Mouse (Mus musculus): ENCODE data around the gene Pcdh9. TPM values are rescaled to one million over a fixed set of nuclear protein-coding genes. Genes with fewer than 3 reads are reported as not detected.

The Pcdh9 gene
- total and polyA plus RNA-seq, 3 experiments, result 0.70 to 1.8 (median 1.2) TPM

DNA sequence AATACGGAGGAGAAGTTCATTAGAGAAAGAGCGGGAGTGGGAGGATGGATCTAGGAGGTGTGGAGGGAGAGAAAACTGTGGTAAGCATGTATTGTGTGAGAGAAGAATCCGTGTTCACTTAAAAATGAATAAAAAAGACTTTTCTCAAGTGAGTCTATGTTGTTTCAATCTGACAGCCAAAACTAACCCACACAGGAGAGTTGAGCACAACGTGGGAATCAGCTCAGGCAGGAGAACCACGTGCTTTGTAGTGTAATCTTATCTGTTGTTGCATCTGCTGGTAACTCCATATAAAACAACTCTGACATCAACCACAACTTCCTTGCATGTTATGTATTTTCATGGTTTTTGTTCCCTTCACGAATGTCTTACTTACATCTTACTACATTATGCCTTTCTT is 58.0 kb downstream of the Pcdh9 start:
- intact Hi-C loops (cut with DNase I), result no loop called here
- no peaks in the 10 kb centered on the region for H3K79me2 ChIP-seq (replicated peaks; ENCODE audit: control insufficient read depth, insufficient read depth, low read length)
- TF ChIP-seq CTCF (IDR thresholded peaks at IDR 0.05) (no peak), POLR2A (IDR thresholded peaks at IDR 0.05; ENCODE audit: insufficient read depth, low read depth, low read length) (no peak), EP300 (IDR thresholded peaks at IDR 0.05; ENCODE audit: insufficient read depth, low read depth, low read length) (no peak)
- H3K36me3 ChIP-seq (ENCODE audit: control insufficient read depth, insufficient read depth, low read length), result no peaks in the 10 kb centered on the region
- 67% methylated on average over 6 of the region's 6 CpGs for WGBS
- H3K27me3 ChIP-seq (ENCODE audit: control insufficient read depth, insufficient read depth, low read length), result no peaks in the 10 kb centered on the region
- no peak overlapping the region for H3K4me3 ChIP-seq
- H3K4me1 ChIP-seq (ENCODE audit: control insufficient read depth, insufficient read depth, low read length), result no peaks in the 10 kb centered on the region
- no peak overlapping the region for H3K27ac ChIP-seq
- DNase-seq, result no peak
- H3K9ac ChIP-seq (ENCODE audit: low read depth, low read length), result no peak overlapping the region

DNA sequence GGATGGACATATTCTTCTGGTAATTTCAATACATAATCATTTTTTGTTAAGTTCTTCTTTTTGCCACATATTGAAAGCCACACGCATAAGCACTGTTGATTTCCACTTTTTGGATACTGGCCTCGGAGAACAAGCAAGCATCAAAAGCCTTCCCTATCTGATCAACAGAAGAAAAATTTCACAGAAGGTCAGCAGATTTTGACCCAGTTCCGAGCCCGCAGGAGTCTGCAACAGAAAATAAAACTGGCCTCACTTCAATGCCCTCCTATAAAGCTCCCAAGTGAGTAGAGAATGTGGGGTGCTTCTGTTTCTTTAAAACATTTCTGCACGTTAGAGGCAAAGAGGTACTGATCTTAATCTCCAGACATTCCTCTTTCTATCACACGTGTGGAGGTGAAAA is 63.3 kb downstream of the Pcdh9 start:
- 55% methylated on average over 6 of the region's 6 CpGs for WGBS
- no peak overlapping the region for H3K4me3 ChIP-seq
- H3K27me3 ChIP-seq (ENCODE audit: control insufficient read depth, insufficient read depth, low read length), result no peaks in the 10 kb centered on the region
- no peak overlapping the region for H3K27ac ChIP-seq
- H3K36me3 ChIP-seq (ENCODE audit: control insufficient read depth, insufficient read depth, low read length), result no peaks in the 10 kb centered on the region
- no peak overlapping the region for H3K9ac ChIP-seq (ENCODE audit: low read depth, low read length)
- TF ChIP-seq POLR2A (IDR thresholded peaks at IDR 0.05; ENCODE audit: insufficient read depth, low read depth, low read length) (no peak), CTCF (IDR thresholded peaks at IDR 0.05) (no peak), EP300 (IDR thresholded peaks at IDR 0.05; ENCODE audit: insufficient read depth, low read depth, low read length) (no peak)
- intact Hi-C loops (cut with DNase I), result no loop called here
- H3K79me2 ChIP-seq (replicated peaks; ENCODE audit: control insufficient read depth, insufficient read depth, low read length), result no peaks in the 10 kb centered on the region
- DNase-seq, result no peak
- H3K4me1 ChIP-seq (ENCODE audit: control insufficient read depth, insufficient read depth, low read length), result no peaks in the 10 kb centered on the region

DNA sequence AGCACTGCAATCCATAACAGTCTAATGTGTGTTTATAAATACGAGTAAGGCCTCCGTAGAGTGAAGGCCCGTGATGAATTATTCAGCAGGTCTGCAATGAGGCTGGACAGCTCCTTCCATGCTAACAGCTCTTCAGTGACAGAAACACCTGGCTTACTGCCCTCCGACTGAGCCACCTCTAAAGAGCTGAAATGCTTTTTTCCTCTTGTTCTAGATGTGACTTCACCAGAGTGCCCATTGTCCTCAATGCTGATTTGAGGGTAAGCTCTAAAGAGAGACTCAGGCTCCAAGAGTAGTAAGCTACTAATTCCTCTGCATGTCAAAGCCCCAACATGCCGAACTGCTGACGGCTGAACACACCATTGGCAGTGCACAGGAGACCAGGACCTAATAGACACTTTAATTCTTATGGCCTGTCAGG is 64.4 kb downstream of the Pcdh9 start:
- Histone ChIP-seq H3K4me3 (no peak overlapping the region), H3K27ac (no peak overlapping the region), H3K27me3 (ENCODE audit: control insufficient read depth, insufficient read depth, low read length) (no peaks in the 10 kb centered on the region), H3K4me1 (ENCODE audit: control insufficient read depth, insufficient read depth, low read length) (no peaks in the 10 kb centered on the region), H3K36me3 (ENCODE audit: control insufficient read depth, insufficient read depth, low read length) (no peaks in the 10 kb centered on the region), H3K9ac (ENCODE audit: low read depth, low read length) (no peak overlapping the region), H3K79me2 (replicated peaks; ENCODE audit: control insufficient read depth, insufficient read depth, low read length) (no peaks in the 10 kb centered on the region)
- intact Hi-C loops (cut with DNase I), result no loop called here
- no peak for TF ChIP-seq EP300 (IDR thresholded peaks at IDR 0.05; ENCODE audit: insufficient read depth, low read depth, low read length)
- TF ChIP-seq POLR2A (IDR thresholded peaks at IDR 0.05; ENCODE audit: insufficient read depth, low read depth, low read length), result no peak
- no peak for TF ChIP-seq CTCF (IDR thresholded peaks at IDR 0.05)
- 68% methylated on average over 6 of the region's 6 CpGs for WGBS
- DNase-seq, result no peak

DNA sequence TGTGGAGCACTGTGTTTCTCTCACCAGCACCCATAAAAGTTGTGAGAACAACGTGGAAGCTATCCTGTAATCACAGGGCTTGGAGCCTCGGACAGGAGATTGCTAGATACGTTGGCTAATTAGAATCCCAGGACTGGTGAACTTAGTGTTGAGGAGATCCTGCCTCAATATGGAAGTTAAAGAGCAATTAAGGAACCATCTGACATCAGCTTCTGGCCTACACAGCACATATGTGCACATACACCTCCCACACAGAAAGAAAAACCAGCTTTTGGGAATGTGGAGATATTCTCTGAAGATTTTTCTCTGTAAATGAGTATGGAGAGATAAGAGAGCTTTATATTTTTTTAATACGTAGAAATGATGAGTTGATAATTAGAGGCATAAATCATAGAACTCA is 71.6 kb downstream of the Pcdh9 start:
- WGBS, result 75% methylated on average over 4 of the region's 4 CpGs
- H3K9ac ChIP-seq (ENCODE audit: low read depth, low read length), result no peak overlapping the region
- no peaks in the 10 kb centered on the region for H3K27me3 ChIP-seq (ENCODE audit: control insufficient read depth, insufficient read depth, low read length)
- H3K36me3 ChIP-seq (ENCODE audit: control insufficient read depth, insufficient read depth, low read length), result no peaks in the 10 kb centered on the region
- H3K4me3 ChIP-seq, result no peak overlapping the region
- no peak for TF ChIP-seq CTCF (IDR thresholded peaks at IDR 0.05)
- TF ChIP-seq EP300 (IDR thresholded peaks at IDR 0.05; ENCODE audit: insufficient read depth, low read depth, low read length), result no peak
- no peak for TF ChIP-seq POLR2A (IDR thresholded peaks at IDR 0.05; ENCODE audit: insufficient read depth, low read depth, low read length)
- intact Hi-C loops (cut with DNase I), result no loop called here
- no peaks in the 10 kb centered on the region for H3K4me1 ChIP-seq (ENCODE audit: control insufficient read depth, insufficient read depth, low read length)
- H3K27ac ChIP-seq, result no peak overlapping the region
- H3K79me2 ChIP-seq (replicated peaks; ENCODE audit: control insufficient read depth, insufficient read depth, low read length), result no peaks in the 10 kb centered on the region
- no peak for DNase-seq

DNA sequence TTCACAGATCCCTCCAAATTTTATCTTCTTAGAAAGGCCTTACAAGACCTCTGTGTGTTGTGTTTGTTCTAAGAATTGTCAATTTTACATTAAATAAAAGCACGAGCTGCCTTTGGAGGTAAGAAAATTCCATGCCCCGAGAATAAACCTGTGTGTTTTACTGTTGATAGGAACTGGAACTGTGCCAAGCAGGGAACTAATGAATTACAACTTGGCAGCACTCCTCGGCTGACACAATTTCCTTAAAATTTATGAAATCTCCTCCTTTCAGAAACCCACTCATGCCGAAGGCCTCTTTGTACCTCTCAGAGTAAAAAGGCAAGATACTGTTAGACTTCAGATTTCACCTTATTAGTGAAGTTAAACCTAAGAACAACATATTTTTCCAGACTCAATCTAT is 72.9 kb downstream of the Pcdh9 start:
- 20% methylated on average over 4 of the region's 4 CpGs for WGBS
- H3K4me1 ChIP-seq (ENCODE audit: control insufficient read depth, insufficient read depth, low read length), result no peaks in the 10 kb centered on the region
- H3K79me2 ChIP-seq (replicated peaks; ENCODE audit: control insufficient read depth, insufficient read depth, low read length), result no peaks in the 10 kb centered on the region
- no peaks in the 10 kb centered on the region for H3K27me3 ChIP-seq (ENCODE audit: control insufficient read depth, insufficient read depth, low read length)
- H3K36me3 ChIP-seq (ENCODE audit: control insufficient read depth, insufficient read depth, low read length), result no peaks in the 10 kb centered on the region
- TF ChIP-seq CTCF (IDR thresholded peaks at IDR 0.05), result no peak
- no peak for TF ChIP-seq POLR2A (IDR thresholded peaks at IDR 0.05; ENCODE audit: insufficient read depth, low read depth, low read length)
- TF ChIP-seq EP300 (IDR thresholded peaks at IDR 0.05; ENCODE audit: insufficient read depth, low read depth, low read length), result no peak
- H3K4me3 ChIP-seq, result no peak overlapping the region
- DNase-seq, result no peak
- H3K9ac ChIP-seq (ENCODE audit: low read depth, low read length), result no peak overlapping the region
- intact Hi-C loops (cut with DNase I), result no loop called here
- no peak overlapping the region for H3K27ac ChIP-seq

DNA sequence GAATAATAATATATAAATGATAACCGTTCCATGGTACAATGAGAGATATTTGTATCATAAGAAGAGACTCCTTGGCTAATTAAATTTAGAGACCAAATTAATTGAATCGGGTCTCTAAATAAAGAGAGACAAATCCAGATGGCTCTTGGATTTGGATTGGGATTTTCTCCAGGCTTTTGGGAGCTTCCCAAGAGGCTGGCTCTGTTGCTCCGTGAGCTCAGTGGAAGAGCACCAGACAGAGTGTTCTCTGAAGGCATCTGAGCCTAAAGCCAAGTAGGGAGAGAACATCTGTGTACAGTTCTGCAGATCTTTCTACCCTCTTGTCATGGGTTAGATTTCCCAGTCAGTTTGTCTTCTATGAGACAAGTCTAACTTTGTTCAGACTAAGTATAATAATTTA is 95.9 kb downstream of the Pcdh9 start:
- intact Hi-C loops (cut with DNase I), result no loop called here
- TF ChIP-seq EP300 (IDR thresholded peaks at IDR 0.05; ENCODE audit: insufficient read depth, low read depth, low read length), result no peak
- TF ChIP-seq CTCF (IDR thresholded peaks at IDR 0.05), result no peak
- Histone ChIP-seq H3K4me3 (no peak overlapping the region), H3K36me3 (ENCODE audit: control insufficient read depth, insufficient read depth, low read length) (no peaks in the 10 kb centered on the region), H3K9ac (ENCODE audit: low read depth, low read length) (no peak overlapping the region), H3K79me2 (replicated peaks; ENCODE audit: control insufficient read depth, insufficient read depth, low read length) (no peaks in the 10 kb centered on the region), H3K27ac (no peak overlapping the region), H3K4me1 (ENCODE audit: control insufficient read depth, insufficient read depth, low read length) (no peaks in the 10 kb centered on the region), H3K27me3 (ENCODE audit: control insufficient read depth, insufficient read depth, low read length) (no peaks in the 10 kb centered on the region)
- no peak for DNase-seq
- 75% methylated on average over 3 of the region's 3 CpGs for WGBS

Measured in heart, adult 2 months (tissue).